Mouse (Mus musculus): Measurements from ENCODE around the gene Zfpl1. TPM values are rescaled to one million over a fixed set of nuclear protein-coding genes. Genes with fewer than 3 reads are reported as not detected.
A peak's percentile ranks its signal among the peaks of the same experiment; 100 is the strongest.
"Not testable (repeated sequence)": the region's sequence is repeated elsewhere in the genome, so short reads cannot be mapped to it uniquely, and the experiment has no call there.

Gene Zfpl1
- 14.0 and 20.5 TPM in 2 replicates for polyA plus RNA-seq (2012; ENCODE audit: insufficient read depth, insufficient read length, missing spikeins)

- peak within 1 kb of the TSS; percentile 36 for H3K27ac ChIP-seq (replicated peaks; ENCODE audit: low read depth, low read length)
- H3K4me3 ChIP-seq (ENCODE audit: insufficient read depth, low read depth, low read length): peak within 1 kb of the TSS; percentile 63
- H3K4me1 ChIP-seq (ENCODE audit: control insufficient read depth, insufficient read depth, insufficient read length, low read length): peaks cover 4% of the 10 kb centered on the region; the same call in 1 of the 2 replicates
Observed at GRCm38 (mm10) chr19:6084478-6085248, at the start of gene Zfpl1, which contains the start of gene Cdca5. TSS of gene Zfpl1 (minus strand) at chr19:6084956. TSS of gene Cdca5 (plus strand) at chr19:6084983.

- not testable (repeated sequence) for H3K4me3 ChIP-seq (ENCODE audit: insufficient read depth, low read depth, low read length)
Observed at GRCm38 (mm10) chr19:6133197-6133596, 48.4 kb upstream of the Zfpl1 start.

GRCm38 (mm10) chr19:6132171-6132827 is 47.5 kb upstream of the Zfpl1 start:
- no peak overlapping the region for H3K27ac ChIP-seq (replicated peaks; ENCODE audit: low read depth, low read length)
- H3K4me1 ChIP-seq (ENCODE audit: control insufficient read depth, insufficient read depth, insufficient read length, low read length): no peaks in the 10 kb centered on the region
- no peak overlapping the region for H3K4me3 ChIP-seq (ENCODE audit: insufficient read depth, low read depth, low read length)

More at GRCm38 (mm10) chr19:6133197-6133596, 48.4 kb upstream of the Zfpl1 start:
- H3K27ac ChIP-seq (replicated peaks; ENCODE audit: low read depth, low read length); H3K4me1 ChIP-seq (ENCODE audit: control insufficient read depth, insufficient read depth, insufficient read length, low read length): not testable (repeated sequence)

GRCm38 (mm10) chr19:6130414-6131128 is 45.8 kb upstream of the Zfpl1 start:
- not testable (repeated sequence) for H3K4me3 ChIP-seq (ENCODE audit: insufficient read depth, low read depth, low read length); H3K4me1 ChIP-seq (ENCODE audit: control insufficient read depth, insufficient read depth, insufficient read length, low read length); H3K27ac ChIP-seq (replicated peaks; ENCODE audit: low read depth, low read length)

GRCm38 (mm10) chr19:6127760-6128341 is 43.1 kb upstream of the Zfpl1 start, which contains the start of gene Snx15:
TSS of gene Snx15 (minus strand) at chr19:6128304.
- H3K4me3 ChIP-seq (ENCODE audit: insufficient read depth, low read depth, low read length): peak within 1 kb of the TSS; percentile 68
- H3K27ac ChIP-seq (replicated peaks; ENCODE audit: low read depth, low read length): peak within 1 kb of the TSS; percentile 86
- no peaks in the 10 kb centered on the region for H3K4me1 ChIP-seq (ENCODE audit: control insufficient read depth, insufficient read depth, insufficient read length, low read length)

GRCm38 (mm10) chr19:6126789-6127580 is 42.2 kb upstream of the Zfpl1 start:
- H3K4me1 ChIP-seq (ENCODE audit: control insufficient read depth, insufficient read depth, insufficient read length, low read length): no peaks in the 10 kb centered on the region
- H3K27ac ChIP-seq (replicated peaks; ENCODE audit: low read depth, low read length): no peak overlapping the region; the same call in 1 of the 2 replicates
- peak overlapping the region; percentile 68 for H3K4me3 ChIP-seq (ENCODE audit: insufficient read depth, low read depth, low read length)

GRCm38 (mm10) chr19:6126289-6126688 is 41.5 kb upstream of the Zfpl1 start:
- H3K27ac ChIP-seq (replicated peaks; ENCODE audit: low read depth, low read length): no peak overlapping the region
- no peaks in the 10 kb centered on the region for H3K4me1 ChIP-seq (ENCODE audit: control insufficient read depth, insufficient read depth, insufficient read length, low read length)
- H3K4me3 ChIP-seq (ENCODE audit: insufficient read depth, low read depth, low read length): no peak overlapping the region

- Histone ChIP-seq H3K27ac (replicated peaks; ENCODE audit: low read depth, low read length) (no peak overlapping the region), H3K4me3 (ENCODE audit: insufficient read depth, low read depth, low read length) (no peak overlapping the region), H3K4me1 (ENCODE audit: control insufficient read depth, insufficient read depth, insufficient read length, low read length) (no peaks in the 10 kb centered on the region)
Observed at GRCm38 (mm10) chr19:6124898-6125297, 40.1 kb upstream of the Zfpl1 start.

- Histone ChIP-seq H3K4me3 (ENCODE audit: insufficient read depth, low read depth, low read length) (no peak overlapping the region), H3K4me1 (ENCODE audit: control insufficient read depth, insufficient read depth, insufficient read length, low read length) (no peaks in the 10 kb centered on the region), H3K27ac (replicated peaks; ENCODE audit: low read depth, low read length) (no peak overlapping the region)
Observed at GRCm38 (mm10) chr19:6123330-6123729, 38.6 kb upstream of the Zfpl1 start.

GRCm38 (mm10) chr19:6121761-6122160 is 37.0 kb upstream of the Zfpl1 start:
- Histone ChIP-seq H3K4me1 (ENCODE audit: control insufficient read depth, insufficient read depth, insufficient read length, low read length) (no peaks in the 10 kb centered on the region), H3K27ac (replicated peaks; ENCODE audit: low read depth, low read length) (no peak overlapping the region), H3K4me3 (ENCODE audit: insufficient read depth, low read depth, low read length) (no peak overlapping the region)

GRCm38 (mm10) chr19:6118677-6119185 is 34.0 kb upstream of the Zfpl1 start:
- H3K27ac ChIP-seq (replicated peaks; ENCODE audit: low read depth, low read length): peak overlapping the region; percentile 52
- no peaks in the 10 kb centered on the region; the same call in 1 of the 2 replicates for H3K4me1 ChIP-seq (ENCODE audit: control insufficient read depth, insufficient read depth, insufficient read length, low read length)
- peak overlapping the region; percentile 84 for H3K4me3 ChIP-seq (ENCODE audit: insufficient read depth, low read depth, low read length)

GRCm38 (mm10) chr19:6117986-6118676 is 33.4 kb upstream of the Zfpl1 start, which contains the start of gene Sac3d1:
TSS of gene Sac3d1 (minus strand) at chr19:6118650.
- Histone ChIP-seq H3K4me3 (ENCODE audit: insufficient read depth, low read depth, low read length) (peak within 1 kb of the TSS; percentile 84), H3K27ac (replicated peaks; ENCODE audit: low read depth, low read length) (peak within 1 kb of the TSS; percentile 69), H3K4me1 (ENCODE audit: control insufficient read depth, insufficient read depth, insufficient read length, low read length) (no peaks in the 10 kb centered on the region; the same call in 1 of the 2 replicates)

- no peak overlapping the region for H3K27ac ChIP-seq (replicated peaks; ENCODE audit: low read depth, low read length)
- H3K4me1 ChIP-seq (ENCODE audit: control insufficient read depth, insufficient read depth, insufficient read length, low read length): no peaks in the 10 kb centered on the region; the same call in 1 of the 2 replicates
- peak overlapping the region; percentile 84 for H3K4me3 ChIP-seq (ENCODE audit: insufficient read depth, low read depth, low read length)
Observed at GRCm38 (mm10) chr19:6117346-6117985, 32.7 kb upstream of the Zfpl1 start.

Measured in brown adipose tissue, adult 24 weeks (tissue).